Mouse (Mus musculus) layer of hippocampus, adult 9-11 months (tissue): ENCODE data around the gene Anxa11.
"Not testable (repeated sequence)": the region's sequence is repeated elsewhere in the genome, so short reads cannot be mapped to it uniquely, and the experiment has no call there.

Source experiments
- DNase-seq: peaks from one replicate; pipeline ENCODE4 v3.0.0; 2022

Anxa11 gene

DNA sequence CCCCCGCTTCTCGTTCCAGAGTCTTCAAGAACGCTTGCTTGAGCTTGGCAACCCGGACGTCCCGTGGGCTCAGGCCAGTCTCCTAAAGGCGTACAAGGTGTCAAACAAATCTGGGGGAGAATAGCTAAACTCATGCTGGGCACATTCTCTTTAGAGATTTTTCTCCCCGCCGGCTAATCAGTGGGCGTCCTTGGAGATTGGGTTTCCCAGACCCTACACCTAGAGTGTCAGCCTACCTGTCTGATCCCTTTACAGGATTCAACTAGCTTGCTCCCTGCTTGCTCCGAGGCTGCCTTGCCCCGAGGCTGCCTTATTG is 690 bp downstream of the Anxa11 start:
- no peak for DNase-seq

GRCm38 (mm10) chr14:25844372-25844771 is 2.4 kb downstream of the Anxa11 start:
- no peak for DNase-seq

DNA sequence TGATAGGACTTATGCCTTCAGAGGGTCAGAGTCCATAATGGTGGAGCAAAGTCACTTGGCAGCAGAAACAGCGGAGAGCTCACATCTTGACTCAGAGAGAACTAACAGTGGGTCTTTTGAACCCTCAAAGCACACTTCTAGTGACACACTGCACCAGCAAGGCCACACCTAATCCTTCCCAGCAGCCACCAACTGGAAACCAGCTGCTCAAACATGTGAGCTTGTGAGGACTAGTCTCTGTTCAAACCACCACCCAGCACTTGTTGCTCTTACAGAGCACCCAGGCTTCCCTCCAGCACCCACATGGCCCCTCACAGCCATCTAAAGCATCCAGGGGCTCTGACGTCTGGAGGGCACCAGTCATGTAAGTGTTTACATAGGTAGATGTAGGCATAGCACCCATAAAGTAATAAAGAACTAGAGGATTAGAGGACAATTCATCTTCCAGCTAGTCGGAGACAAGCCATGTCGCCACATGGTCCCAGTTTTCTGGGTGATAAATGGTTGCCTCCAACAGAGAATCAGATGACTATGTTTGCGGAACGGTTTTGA is 4.0 kb downstream of the Anxa11 start:
- DNase-seq, result no peak

GRCm38 (mm10) chr14:25846516-25846915 is 4.6 kb downstream of the Anxa11 start:
- DNase-seq, result no peak

- no peak for DNase-seq
Measured at GRCm38 (mm10) chr14:25847660-25848059, 5.7 kb downstream of the Anxa11 start.

GRCm38 (mm10) chr14:25848237-25848636 is 6.3 kb downstream of the Anxa11 start:
- no peak for DNase-seq

- DNase-seq, result not testable (repeated sequence)
Measured at GRCm38 (mm10) chr14:25848708-25849107, 6.8 kb downstream of the Anxa11 start.

DNA sequence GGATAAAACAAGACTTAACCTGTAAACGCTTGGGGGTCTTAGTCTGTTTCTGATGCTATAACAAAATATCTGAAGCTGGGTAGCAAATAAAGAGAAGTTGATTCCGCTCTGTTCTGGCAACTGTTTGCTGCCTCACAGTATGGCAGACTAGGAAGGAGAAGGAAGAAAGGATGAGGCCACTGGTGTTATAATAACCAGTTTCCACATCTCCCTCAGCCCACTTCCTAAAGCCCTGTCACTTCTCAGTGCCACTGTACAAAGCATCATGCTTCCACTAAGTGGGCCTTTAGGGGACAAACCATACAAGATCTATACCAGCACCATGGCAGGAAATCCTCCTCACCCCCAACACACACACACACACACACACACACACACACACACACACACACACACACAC is 8.5 kb downstream of the Anxa11 start:
- DNase-seq, result no peak

DNA sequence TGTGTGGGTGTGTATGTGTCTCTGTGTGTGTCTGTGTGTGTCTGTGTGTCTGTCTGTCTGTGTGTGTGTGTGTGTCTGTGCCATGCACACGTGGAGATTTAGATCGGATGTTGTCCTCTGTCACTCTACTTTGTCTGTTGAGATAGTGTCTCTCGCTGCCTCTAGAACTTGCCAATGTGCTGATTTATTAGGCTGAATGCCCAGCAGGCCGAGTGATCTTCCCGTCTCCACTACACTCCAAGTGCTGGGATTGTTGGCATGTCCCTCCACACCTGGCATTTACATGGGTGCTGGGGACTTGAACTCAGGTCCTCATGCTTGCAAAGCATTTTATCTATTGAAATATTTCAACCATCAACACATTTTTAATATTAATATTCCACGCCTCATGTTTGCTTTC is 9.2 kb downstream of the Anxa11 start:
- no peak for DNase-seq

GRCm38 (mm10) chr14:25852121-25852561 is 10.2 kb downstream of the Anxa11 start:
- peak; percentile 77 for DNase-seq

GRCm38 (mm10) chr14:25853295-25853694 is 11.3 kb downstream of the Anxa11 start:
- DNase-seq, result no peak

DNA sequence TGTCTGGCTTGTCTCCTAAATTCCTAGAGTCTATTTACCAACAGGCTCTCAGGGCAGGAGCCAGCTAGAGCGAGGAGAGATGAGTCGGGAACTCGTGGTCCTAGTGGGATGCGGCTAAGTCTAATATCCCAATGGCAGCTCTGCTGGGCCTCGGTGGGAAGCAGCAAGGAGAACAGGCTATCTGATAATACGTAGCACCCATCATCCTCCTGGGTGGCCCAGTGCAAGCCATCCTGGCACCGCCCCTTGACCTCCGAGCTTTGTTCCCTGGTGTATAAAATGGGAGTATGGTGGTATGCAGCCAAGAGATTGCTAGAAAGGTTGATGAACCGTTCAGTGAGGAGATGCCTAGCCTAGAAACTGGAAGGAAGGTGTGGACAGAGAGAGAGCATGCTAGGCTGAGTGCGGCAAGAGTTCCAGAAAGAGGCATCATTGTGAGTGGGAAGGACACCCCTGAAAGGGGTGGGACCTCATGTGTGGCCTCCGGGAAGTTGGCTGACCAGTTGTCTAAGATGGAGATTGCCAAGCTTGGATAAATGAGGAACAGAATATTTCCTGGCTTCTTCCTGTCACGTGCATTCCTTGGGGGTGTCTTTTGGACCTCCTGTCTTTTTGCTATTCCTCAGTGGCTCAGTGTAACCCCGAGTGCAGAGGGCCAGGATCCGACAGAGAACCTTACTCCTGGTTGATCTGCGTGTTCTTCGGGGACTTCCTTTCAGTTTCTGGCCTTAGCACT is 11.9 kb downstream of the Anxa11 start:
- DNase-seq, result no peak

GRCm38 (mm10) chr14:25855241-25855885 is 13.4 kb downstream of the Anxa11 start:
- no peak for DNase-seq

GRCm38 (mm10) chr14:25857168-25857621 is 15.2 kb downstream of the Anxa11 start:
- DNase-seq, result no peak

DNA sequence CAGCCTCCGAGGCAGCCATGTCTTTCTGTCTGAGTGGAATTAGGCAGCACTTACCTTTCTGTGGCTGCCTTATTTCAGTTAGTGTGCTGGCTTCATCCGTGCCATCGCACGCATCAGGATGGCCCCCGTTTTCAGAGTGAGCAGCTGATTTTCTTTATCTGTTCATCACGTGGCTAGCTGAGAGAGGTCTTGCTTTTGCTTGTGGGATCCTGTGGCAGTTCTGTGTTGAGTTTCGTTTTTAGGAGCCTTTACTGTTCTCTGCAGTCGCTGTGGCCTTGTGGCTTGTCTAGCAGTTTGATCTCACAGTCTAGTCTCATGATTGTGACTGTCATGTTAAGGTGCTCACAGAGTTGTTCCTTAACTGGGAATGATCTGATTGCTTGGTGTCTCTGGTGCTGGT is 16.0 kb downstream of the Anxa11 start:
- no peak for DNase-seq

GRCm38 (mm10) chr14:25861771-25862530 is 20.0 kb downstream of the Anxa11 start:
- no peak for DNase-seq

- no peak for DNase-seq
Measured at GRCm38 (mm10) chr14:25863721-25864120, 21.8 kb downstream of the Anxa11 start.

DNA sequence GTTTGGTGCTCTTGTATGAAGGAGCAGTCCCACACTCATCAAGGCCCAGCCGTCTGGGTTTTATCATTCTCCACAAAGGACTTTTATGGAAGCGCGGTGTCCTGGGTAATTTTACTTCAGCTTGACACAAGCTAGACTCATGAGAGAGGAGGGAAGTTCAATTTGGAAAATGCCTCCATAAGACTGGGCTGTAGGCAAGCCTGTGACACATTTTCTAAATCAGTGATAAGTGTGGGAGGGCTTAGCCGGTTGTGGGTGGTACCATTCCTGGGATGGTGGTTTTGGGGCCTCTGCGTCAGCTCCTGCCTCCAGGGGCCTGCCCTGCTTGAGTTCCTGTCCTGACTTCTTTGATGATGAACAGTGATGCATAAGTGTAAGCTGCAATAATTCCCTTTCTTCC is 23.3 kb downstream of the Anxa11 start:
- DNase-seq, result no peak

DNA sequence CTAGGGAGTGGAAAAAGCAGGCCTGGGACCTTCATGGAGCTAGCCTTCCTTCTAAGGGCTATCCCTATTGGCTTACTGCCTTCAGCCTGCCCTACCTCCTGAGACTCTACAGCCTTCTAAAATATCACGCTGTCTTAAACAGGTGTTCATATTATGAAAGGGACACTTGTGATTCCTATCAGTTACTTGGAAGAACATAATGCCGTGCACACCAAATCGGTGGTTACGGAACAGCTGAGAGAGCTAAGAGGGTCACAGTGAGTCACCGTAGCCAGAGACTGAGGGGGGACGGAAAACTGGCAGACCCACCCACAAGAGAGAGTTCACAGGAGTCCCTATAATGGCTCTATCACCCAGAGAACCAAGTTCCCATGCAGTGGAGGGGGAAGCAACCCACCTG is 24.4 kb downstream of the Anxa11 start:
- DNase-seq, result no peak

GRCm38 (mm10) chr14:25866832-25867231 is 24.9 kb downstream of the Anxa11 start:
- DNase-seq, result no peak

DNA sequence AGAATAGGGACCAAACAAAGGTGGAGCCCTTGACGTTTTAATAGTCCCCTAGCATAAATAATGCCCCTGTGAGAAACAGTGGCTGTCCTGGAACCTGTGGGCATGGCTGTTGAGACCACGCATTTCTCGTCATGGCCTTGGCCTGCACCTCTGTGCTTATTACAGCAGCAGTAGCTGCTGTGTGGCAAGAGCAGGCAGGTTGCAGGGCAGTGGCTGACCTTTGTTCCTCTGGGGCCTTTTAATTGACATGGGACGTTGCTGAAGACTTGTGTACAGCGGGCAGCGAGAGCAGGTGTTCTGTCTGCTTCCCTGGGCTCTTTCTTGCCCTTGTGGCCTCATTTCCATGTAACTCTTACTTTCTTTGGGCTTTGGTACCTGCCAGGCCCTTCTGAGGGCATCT is 25.9 kb downstream of the Anxa11 start:
- DNase-seq, result no peak

GRCm38 (mm10) chr14:25868706-25869105 is 26.8 kb downstream of the Anxa11 start:
- DNase-seq, result no peak

DNA sequence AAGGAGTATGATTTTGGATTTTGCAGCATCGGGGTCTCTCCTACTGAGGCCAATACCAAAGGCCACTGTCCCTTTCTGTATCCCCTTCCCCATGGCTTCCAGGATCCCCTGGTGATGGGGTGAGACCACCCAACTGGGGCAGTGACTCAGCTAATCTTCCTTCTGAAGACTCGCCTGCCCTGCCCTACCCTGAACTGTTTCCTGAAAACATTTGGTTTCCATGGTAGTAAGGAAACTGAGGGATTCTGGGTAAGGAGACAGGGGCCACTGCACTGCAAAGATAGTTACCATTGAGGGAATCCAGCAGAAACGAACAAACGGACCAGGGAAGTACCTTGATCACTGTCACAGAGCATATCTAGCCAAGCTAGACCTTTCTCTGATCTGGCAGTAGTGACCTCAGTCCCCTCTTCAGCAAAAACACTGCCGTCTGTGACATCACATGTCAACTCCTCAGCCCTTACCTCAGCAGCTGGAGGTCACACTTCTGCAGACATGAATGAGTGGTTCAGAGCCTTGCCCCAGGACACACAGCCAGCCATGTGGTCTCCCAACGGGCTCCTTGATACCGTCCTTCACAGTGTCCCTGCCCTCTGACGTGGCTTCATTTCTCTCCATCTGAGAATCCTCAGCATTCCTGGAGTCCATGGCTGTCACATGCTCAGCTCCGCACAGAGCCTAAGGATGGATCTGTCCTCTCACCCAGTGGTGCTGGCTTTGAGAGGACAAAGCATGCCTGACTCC is 27.4 kb downstream of the Anxa11 start:
- no peak for DNase-seq
